Mouse (Mus musculus) heart, adult 2 months (tissue): ENCODE results near the gene Ssh2. TPM values are rescaled to one million over a fixed set of nuclear protein-coding genes. Genes with fewer than 3 reads are reported as not detected.
"Not testable (repeated sequence)": the region's sequence is repeated elsewhere in the genome, so short reads cannot be mapped to it uniquely, and the experiment has no call there.

Source experiments
- DNase-seq, 2 experiments: peaks; one replicate each; pipeline ENCODE4 v3.0.0; 2021
- H3K27ac ChIP-seq: fragments of 200-600 bp; 2 replicates; pipeline ENCODE4 v1.8.1; 2022
- H3K27me3 ChIP-seq: fragments of 200-500 bp; 2 replicates; pipeline ENCODE4 v1.6.1; 2012; ENCODE audit warnings: mild to moderate bottlenecking, low read length, inconsistent platforms, mixed read lengths; ENCODE audit not compliant: control insufficient read depth, insufficient read depth
- H3K36me3 ChIP-seq: fragments of 200-500 bp; 2 replicates; pipeline ENCODE4 v1.6.1; 2012; ENCODE audit warnings: low read length, inconsistent platforms; ENCODE audit not compliant: control insufficient read depth, insufficient read depth
- H3K4me1 ChIP-seq: fragments of 200-500 bp; 2 replicates; pipeline ENCODE4 v1.6.1; 2011; ENCODE audit warnings: low read length; ENCODE audit not compliant: control insufficient read depth, insufficient read depth
- H3K4me3 ChIP-seq: fragments of 200-600 bp; 2 replicates; pipeline ENCODE4 v1.8.1; 2022
- H3K79me2 ChIP-seq: fragments of 200-500 bp; replicated peaks from 2 replicates; pipeline ENCODE4 v1.6.1; 2012; ENCODE audit warnings: mild to moderate bottlenecking, inconsistent platforms, low read length, moderate library complexity, mixed read lengths; ENCODE audit not compliant: control insufficient read depth, insufficient read depth
- H3K9ac ChIP-seq: fragments of 200-500 bp; 2 replicates; pipeline ENCODE4 v1.6.1; 2012; ENCODE audit warnings: low read depth, mild to moderate bottlenecking, control low read depth, inconsistent platforms, low read length, mixed read lengths
- CTCF ChIP-seq: fragments of 200-600 bp; IDR thresholded peaks from 2 replicates; pipeline ENCODE4 v1.8.1; 2022; ENCODE audit warnings: antibody characterized with exemption, mild to moderate bottlenecking, moderate library complexity
- EP300 ChIP-seq: fragments of 200-500 bp; IDR thresholded peaks from 2 replicates; pipeline ENCODE4 v1.6.1; 2011; ENCODE audit warnings: low read depth, low read length, control low read depth; ENCODE audit not compliant: insufficient read depth
- POLR2A ChIP-seq: fragments of 200-500 bp; IDR thresholded peaks from 2 replicates; pipeline ENCODE4 v1.6.1; 2011; ENCODE audit warnings: mild to moderate bottlenecking, low read depth, low read length, control low read depth; ENCODE audit not compliant: insufficient read depth
- WGBS: fragments of 180-500 bp; shearing (Covaris S2); methylation state at CpG from one replicate; pipeline ENCODE4 v1.1.7; 2018; 5-methylcytosine and 5-hydroxymethylcytosine counted together
- intact Hi-C: fragments of 180-260 bp; cut with DNase I; formaldehyde crosslinking; loops from one replicate; pipeline ENCODE4 v1.15.1; 2025
- polyA plus RNA-seq: library from polyadenylated mRNA; depleted of rRNA; stranded (reverse); fragments of >200 nt; gene quantifications from 2 replicates; pipeline ENCODE4 v1.2.3, GENCODE M21; 2012
- total RNA-seq, 2 experiments: library from RNA; stranded (reverse); gene quantifications; 2 replicates each; pipeline ENCODE4 v1.2.3; 2021

Gene Ssh2
- total and polyA plus RNA-seq, 3 experiments: 22.6 to 76.5 (median 73.7) TPM

DNA sequence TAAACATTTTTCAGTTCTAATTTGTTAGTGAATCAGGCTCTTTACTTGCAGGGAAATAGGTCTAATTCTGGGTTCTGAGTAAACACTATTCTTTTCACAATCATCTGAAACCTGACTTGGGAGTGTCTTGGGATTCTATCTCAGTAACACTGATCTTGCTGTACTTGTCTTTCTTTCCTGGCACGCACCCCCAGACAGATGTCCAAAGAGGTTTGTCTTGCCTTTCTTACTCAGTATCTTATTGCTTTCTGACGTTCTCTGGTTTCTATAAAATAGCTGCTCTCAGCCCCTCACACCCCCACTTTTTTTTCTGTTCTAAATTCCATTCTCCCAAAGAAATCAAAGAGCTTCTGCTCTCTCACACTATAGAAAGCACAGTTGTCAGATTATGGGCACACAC lies 51.3 kb downstream of the Ssh2 start:
- Histone ChIP-seq H3K36me3 (no peaks in the 10 kb centered on the region), H3K4me1 (no peaks in the 10 kb centered on the region), H3K27me3 (no peaks in the 10 kb centered on the region), H3K9ac (no peak overlapping the region), H3K4me3 (no peak overlapping the region), H3K27ac (no peak overlapping the region), H3K79me2 (no peaks in the 10 kb centered on the region)
- no peak for DNase-seq
- intact Hi-C loops: no loop called here
- TF ChIP-seq POLR2A (no peak), EP300 (no peak), CTCF (no peak)
- 76% methylated on average over 2 of the region's 2 CpGs for WGBS

DNA sequence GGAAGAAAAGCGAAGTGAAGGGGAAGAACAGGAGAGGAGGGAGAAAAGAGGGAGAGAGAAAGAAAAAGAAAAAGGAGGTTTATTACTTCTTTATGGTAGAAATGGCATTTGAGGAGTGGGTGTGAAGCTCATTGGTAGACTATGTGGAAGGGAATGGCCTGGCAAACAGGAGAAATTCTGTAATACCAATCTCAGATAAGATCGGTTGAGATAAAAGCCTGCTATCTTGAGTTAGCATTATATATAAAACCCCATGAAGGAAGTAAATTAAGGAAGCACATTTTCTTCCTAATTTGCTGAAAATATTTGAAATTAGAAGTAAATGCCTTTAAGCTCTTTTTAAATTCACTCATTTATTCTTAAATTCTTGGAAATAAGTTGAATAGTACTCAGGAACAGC lies 59.9 kb downstream of the Ssh2 start:
- peaks cover 1% of the 10 kb centered on the region; the same call in 1 of the 2 replicates for H3K4me1 ChIP-seq
- H3K79me2 ChIP-seq: no peaks in the 10 kb centered on the region
- no peak for TF ChIP-seq EP300
- no peak for TF ChIP-seq CTCF
- no peak for TF ChIP-seq POLR2A
- no peak overlapping the region for H3K9ac ChIP-seq
- WGBS: 92% methylated on average over 2 of the region's 2 CpGs
- H3K4me3 ChIP-seq: no peak overlapping the region
- no peaks in the 10 kb centered on the region for H3K27me3 ChIP-seq
- no peak overlapping the region for H3K27ac ChIP-seq
- intact Hi-C loops: no loop called here
- H3K36me3 ChIP-seq: peaks cover 11% of the 10 kb centered on the region
- DNase-seq: no peak

DNA sequence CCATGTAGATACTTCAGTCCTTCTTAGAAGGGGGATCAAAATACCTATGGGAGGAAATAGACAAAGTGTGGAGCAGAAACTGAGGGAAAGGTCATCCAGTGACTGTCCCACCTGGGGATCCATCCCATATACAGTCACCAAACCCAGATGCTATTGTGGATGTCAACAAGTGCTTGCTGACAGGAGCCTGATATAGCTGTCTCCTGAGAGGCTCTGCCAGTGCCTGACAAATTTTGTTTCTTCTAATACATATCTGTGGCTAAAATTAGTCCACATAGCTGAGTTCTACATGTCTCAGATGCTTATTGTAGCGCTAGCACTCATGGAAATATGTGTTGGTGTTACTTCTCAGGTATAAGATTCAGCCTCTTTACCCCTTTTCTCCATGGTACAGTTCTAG lies 62.5 kb downstream of the Ssh2 start:
- H3K79me2 ChIP-seq, intact Hi-C loops, H3K27me3 ChIP-seq, H3K4me3 ChIP-seq, H3K4me1 ChIP-seq, H3K9ac ChIP-seq: not testable (repeated sequence)
- DNase-seq: peak in 1 of 2 experiments; percentile 6
- 72% methylated on average over 1 of the region's 1 CpGs for WGBS
- Histone ChIP-seq H3K36me3 (peaks cover 11% of the 10 kb centered on the region), H3K27ac (peak overlapping the region; percentile 58)

DNA sequence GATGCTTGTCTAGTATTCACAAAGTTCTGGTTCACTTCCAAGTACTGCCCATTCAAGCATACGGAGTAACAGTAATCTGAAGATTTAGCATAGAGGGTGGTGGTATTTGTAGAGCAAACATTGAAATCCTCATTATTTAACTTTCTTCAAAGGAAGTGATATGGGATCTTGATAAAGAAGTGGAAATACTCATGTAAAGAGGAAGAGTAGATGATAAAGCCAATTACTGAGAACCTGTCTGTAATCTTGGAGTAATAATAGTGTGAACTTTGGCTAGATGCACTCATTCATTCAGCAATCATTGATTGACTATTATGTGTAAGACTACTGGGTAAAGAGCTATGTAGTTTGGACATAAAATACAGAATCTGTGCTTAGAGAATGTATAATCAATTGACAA lies 64.1 kb downstream of the Ssh2 start:
- DNase-seq: no peak
- 68% methylated on average over 1 of the region's 1 CpGs for WGBS
- Histone ChIP-seq H3K27me3 (no peaks in the 10 kb centered on the region), H3K27ac (no peak overlapping the region), H3K36me3 (peaks cover 11% of the 10 kb centered on the region), H3K4me3 (no peak overlapping the region), H3K9ac (no peak overlapping the region), H3K79me2 (no peaks in the 10 kb centered on the region), H3K4me1 (peaks cover 1% of the 10 kb centered on the region; the same call in 1 of the 2 replicates)
- intact Hi-C loops: no loop called here
- TF ChIP-seq EP300 (no peak), CTCF (no peak), POLR2A (no peak)

DNA sequence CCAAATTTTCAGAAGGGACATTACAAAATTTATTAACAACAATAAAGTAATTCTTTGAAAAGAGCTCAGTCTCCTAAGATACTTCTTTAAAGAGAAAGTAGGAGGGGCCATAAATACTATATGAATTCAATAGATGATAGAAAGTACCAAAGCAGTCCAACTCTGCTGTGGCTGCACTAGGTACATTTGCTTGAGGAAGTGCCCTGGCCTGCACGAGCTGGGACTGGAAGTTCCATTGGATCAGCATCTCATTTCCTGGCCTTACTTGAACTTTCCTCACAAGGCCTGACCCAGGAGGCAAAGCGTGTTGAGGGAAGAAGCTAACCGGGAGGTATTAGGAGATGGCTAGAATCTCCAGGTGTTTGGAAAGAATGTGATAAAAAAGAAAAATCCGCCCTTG lies 75.4 kb downstream of the Ssh2 start:
- intact Hi-C loops: no loop called here
- H3K4me3 ChIP-seq: no peak overlapping the region
- DNase-seq: no peak
- H3K9ac ChIP-seq: no peak overlapping the region
- 0 out of 2 replicates have a peak, but pooled peaks cover 1% of the 10 kb centered on the region for H3K4me1 ChIP-seq
- TF ChIP-seq EP300 (no peak), CTCF (no peak), POLR2A (no peak)
- no peaks in the 10 kb centered on the region for H3K36me3 ChIP-seq
- H3K27me3 ChIP-seq: no peaks in the 10 kb centered on the region
- no peaks in the 10 kb centered on the region for H3K79me2 ChIP-seq
- H3K27ac ChIP-seq: no peak overlapping the region
- 46% methylated on average over 4 of the region's 4 CpGs for WGBS

DNA sequence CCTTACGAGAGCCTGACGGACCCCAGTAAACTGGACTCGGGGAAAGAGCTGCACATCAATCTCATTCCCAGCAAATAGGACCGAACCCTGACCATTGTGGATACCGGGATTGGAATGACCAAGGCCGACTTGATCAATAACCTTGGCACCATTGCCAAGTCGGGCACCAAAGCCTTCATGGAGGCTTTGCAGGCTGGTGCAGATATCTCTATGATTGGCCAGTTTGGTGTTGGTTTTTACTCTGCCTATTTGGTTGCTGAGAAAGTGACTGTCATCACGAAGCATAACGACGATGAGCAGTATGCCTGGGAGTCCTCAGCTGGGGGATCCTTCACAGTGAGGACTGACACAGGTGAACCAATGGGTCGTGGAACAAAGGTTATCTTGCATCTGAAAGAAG lies 77.6 kb downstream of the Ssh2 start:
- H3K27ac ChIP-seq, H3K36me3 ChIP-seq, DNase-seq, H3K4me1 ChIP-seq, intact Hi-C loops, H3K4me3 ChIP-seq, H3K9ac ChIP-seq, H3K27me3 ChIP-seq, H3K79me2 ChIP-seq: not testable (repeated sequence)
- 94% methylated on average over 10 of the region's 11 CpGs for WGBS

DNA sequence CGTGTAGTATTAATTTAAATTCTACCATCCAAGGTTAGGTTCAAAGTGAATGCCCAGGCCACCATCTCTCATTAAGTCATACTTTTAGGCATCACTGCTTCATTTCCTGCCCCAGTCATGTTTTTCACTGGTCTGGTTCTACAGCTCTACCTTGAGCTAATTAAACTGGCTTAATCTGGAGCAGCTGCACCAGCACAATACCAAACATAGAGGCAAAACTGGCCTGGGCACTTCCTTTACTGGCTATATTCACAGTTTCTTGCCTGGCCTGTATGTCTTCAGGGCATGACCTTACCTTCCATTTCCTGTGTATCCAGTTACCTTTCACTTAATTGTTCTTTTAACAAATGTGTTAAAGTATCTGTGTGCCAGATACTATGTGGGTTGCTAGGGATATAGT lies 81.2 kb downstream of the Ssh2 start:
- Histone ChIP-seq H3K27ac (no peak overlapping the region), H3K79me2 (no peaks in the 10 kb centered on the region), H3K4me1 (no peaks in the 10 kb centered on the region), H3K9ac (no peak overlapping the region), H3K27me3 (no peaks in the 10 kb centered on the region), H3K36me3 (no peaks in the 10 kb centered on the region), H3K4me3 (no peak overlapping the region)
- 98% methylated on average over 1 of the region's 1 CpGs for WGBS
- intact Hi-C loops: no loop called here
- DNase-seq: no peak
- no peak for TF ChIP-seq POLR2A
